ENCODE assay signal across 1 mouse cellular context in the genomic region with DNA sequence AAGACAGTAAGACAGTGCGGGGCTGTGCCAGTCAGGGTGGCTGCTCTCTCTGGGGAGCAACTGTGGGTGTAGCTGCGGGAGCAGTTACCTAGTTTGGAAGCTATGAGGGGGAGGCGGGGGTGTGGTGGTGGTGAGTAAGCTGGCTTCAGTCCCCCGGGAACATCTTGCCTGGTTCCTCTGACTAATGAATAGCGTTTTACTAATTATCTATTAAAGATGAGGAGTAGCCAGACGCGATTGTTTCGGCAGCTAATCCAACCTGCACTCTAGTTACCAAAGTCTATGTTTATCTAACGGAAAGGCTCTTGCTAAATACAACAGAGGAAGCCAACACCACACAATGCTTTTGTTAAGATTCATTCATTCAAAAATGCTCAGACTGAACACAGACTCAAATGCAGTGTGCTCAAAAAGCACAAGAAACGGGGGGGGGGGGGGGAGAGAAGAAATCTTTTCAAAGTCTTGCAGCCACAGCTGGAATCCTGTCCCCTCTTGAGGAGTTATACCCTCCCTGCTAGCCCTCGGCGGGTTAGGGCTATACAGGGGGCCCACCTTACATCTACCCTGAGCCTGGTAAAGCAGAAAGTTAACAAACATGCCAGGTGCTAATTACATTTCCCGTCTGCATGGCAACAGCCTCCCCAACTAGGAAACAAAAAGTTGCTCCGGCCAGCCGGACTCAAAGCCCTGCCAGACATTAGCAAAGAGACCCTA.
A peak's percentile ranks its signal among the peaks of the same experiment; 100 is the strongest.
TF ChIP-seq lines count a peak whose summit lies in the region.

No protein-coding gene starts in this region.

TF ChIP-seq in CH12.LX, 34 proteins besides CTCF, POLR2A, EP300 and RAD21:
- TF ChIP-seq JUND (conservative IDR thresholded peaks at IDR 0.05; ENCODE audit: low read depth, low read length) (no peak), ETS1 (conservative IDR thresholded peaks at IDR 0.05; ENCODE audit: low read depth, low read length) (0 out of 2 replicates have a peak, but pooled peaks have one; percentile 9)
